Mouse (Mus musculus) brain, embryonic 14.5 days (tissue): ENCODE data around the gene Gm14569.

Experiments used
- CTCF ChIP-seq: fragments of 200-500 bp; IDR thresholded peaks from 2 replicates; pipeline ENCODE4 v1.5.1; 2012; ENCODE audit warnings: inconsistent platforms, mild to moderate bottlenecking, moderate library complexity, borderline replicate concordance; ENCODE audit not compliant: insufficient read depth, insufficient read length; ENCODE audit errors: extremely low read depth
- POLR2A ChIP-seq: fragments of 200-500 bp; IDR thresholded peaks from 2 replicates; pipeline ENCODE4 v1.6.1; 2012; ENCODE audit warnings: mild to moderate bottlenecking, inconsistent platforms, borderline replicate concordance; ENCODE audit not compliant: poor library complexity, insufficient read depth, insufficient read length, severe bottlenecking; ENCODE audit errors: extremely low read depth

- TF ChIP-seq CTCF (peak; percentile 17; the same call in 1 of the 2 replicates), POLR2A (no peak)
These were observed 17.4 kb downstream of the Gm14569 start for GRCm38 (mm10) chrX:36474103-36474751.
